Mouse (Mus musculus) liver, embryonic 16.5 days (tissue): ENCODE measurements at regions not wholly inside any gene's neighbourhood (a gene's known extent, or its start where the extent isn't known, plus 50 kb on each side); places are given as distances from the start of the nearest gene placed in this dataset.
A peak's percentile ranks its signal among the peaks of the same experiment; 100 is the strongest.

ENCODE experiments used
- ATAC-seq: fragments of 200-750 bp; cut with Nextera tagmentation; 2 replicates; pipeline ENCODE4 v1.8.0; 2017; ENCODE audit warnings: low read depth, mild to moderate bottlenecking, moderate number of reproducible peaks, moderate library complexity
- H3K27ac ChIP-seq: fragments of 300-500 bp; sonication (generic); 2 replicates; pipeline ENCODE4 v1.5.1; 2014; ENCODE audit warnings: mild to moderate bottlenecking, low read length
- H3K27me3 ChIP-seq: fragments of 300-500 bp; sonication (generic); 2 replicates; pipeline ENCODE4 v1.6.1; 2014; ENCODE audit warnings: low read depth, low read length, mixed read lengths; ENCODE audit not compliant: control insufficient read depth, insufficient read depth
- H3K36me3 ChIP-seq: fragments of 300-500 bp; sonication (generic); 2 replicates; pipeline ENCODE4 v1.6.1; 2014; ENCODE audit warnings: mild to moderate bottlenecking; ENCODE audit not compliant: control insufficient read depth, insufficient read depth
- H3K4me1 ChIP-seq: fragments of 300-500 bp; sonication (generic); 2 replicates; pipeline ENCODE4 v1.6.1; 2014; ENCODE audit warnings: low read depth, low read length, mixed read lengths; ENCODE audit not compliant: control insufficient read depth
- H3K4me2 ChIP-seq: fragments of 300-500 bp; sonication (generic); 2 replicates; pipeline ENCODE4 v1.6.1; 2014; ENCODE audit warnings: low read depth, low read length, mixed read lengths
- H3K4me3 ChIP-seq: fragments of 300-500 bp; sonication (generic); 2 replicates; pipeline ENCODE4 v1.5.1; 2014; ENCODE audit warnings: low read depth, mild to moderate bottlenecking, low read length
- H3K9ac ChIP-seq: fragments of 300-500 bp; sonication (generic); 2 replicates; pipeline ENCODE4 v1.6.1; 2014; ENCODE audit warnings: low read depth, low read length
- H3K9me3 ChIP-seq: fragments of 300-500 bp; sonication (generic); replicated peaks from 2 replicates; pipeline ENCODE4 v1.6.1; 2016; ENCODE audit warnings: low read length; ENCODE audit not compliant: control insufficient read depth
- WGBS: fragments of 180-500 bp; shearing (Covaris S2); extraction: QIAGEN DNeasy Blood & Tissue Kit; methylation state at CpG from one replicate; pipeline ENCODE4 v1.1.7; 2014; ENCODE audit not compliant: insufficient replicate concordance; 5-methylcytosine and 5-hydroxymethylcytosine counted together

DNA sequence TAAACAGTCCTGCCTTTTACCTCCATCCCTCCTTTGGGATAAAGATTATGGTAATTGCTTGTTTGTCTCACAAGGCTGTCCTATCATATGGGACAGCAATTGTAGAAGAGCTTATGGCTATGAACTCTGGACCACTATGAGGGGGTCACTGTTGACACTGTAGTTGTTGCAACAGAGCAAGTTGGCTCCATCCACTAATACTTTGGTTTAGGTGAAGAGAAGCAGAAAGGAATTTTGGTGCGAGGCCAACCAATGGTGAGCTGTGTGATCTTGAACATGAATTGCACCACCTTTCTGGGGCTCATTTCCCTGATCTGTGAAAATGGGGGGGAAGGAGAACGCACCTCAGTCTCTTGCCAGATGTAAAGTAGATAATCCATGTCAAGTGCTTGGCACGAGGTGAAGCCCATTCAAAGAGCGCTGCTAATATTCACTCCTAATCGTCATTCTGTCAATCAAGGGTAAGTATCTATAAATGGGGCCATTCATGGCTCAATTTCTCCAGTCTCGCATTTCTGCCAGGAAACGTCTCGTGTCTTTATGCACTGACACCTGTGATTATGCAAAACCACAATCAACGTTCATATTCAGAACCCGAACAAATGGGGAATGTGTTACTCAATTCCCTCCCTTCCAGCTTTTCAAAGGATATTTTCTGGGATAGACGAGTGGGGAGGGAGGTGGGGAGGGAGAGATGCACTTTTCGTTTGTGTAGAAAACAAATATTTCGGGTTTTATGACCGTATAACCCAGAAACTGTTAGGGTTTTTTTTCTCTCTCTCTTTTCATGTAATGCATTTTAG lies 133.3 kb upstream of the Jun start:
- no peak overlapping the region for H3K4me3 ChIP-seq
- H3K27me3 ChIP-seq, result no peaks in the 10 kb centered on the region
- no peak overlapping the region for H3K27ac ChIP-seq
- no peak overlapping the region for H3K9ac ChIP-seq
- H3K4me2 ChIP-seq, result no peak overlapping the region
- H3K4me1 ChIP-seq, result no peaks in the 10 kb centered on the region
- 56% methylated on average over 14 of the region's 14 CpGs for WGBS
- no peaks in the 10 kb centered on the region for H3K9me3 ChIP-seq
- H3K36me3 ChIP-seq, result no peaks in the 10 kb centered on the region
- peak; percentile 70 for ATAC-seq

DNA sequence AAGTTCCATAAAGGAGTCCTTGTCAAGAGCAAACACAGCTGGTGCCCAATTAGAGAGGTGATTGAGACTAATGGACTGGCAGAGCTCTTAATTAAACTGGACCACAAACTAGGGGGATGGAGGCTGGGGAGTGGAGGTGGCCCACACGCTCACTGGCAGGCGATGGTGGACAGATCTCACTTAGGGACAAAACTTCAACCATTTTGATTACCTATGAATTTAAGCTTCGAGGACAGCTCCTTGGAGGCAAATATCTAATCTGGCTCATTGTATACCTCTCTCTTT lies 133.8 kb upstream of the Jun start:
- Histone ChIP-seq H3K27me3 (no peaks in the 10 kb centered on the region), H3K4me2 (no peak overlapping the region), H3K9me3 (no peaks in the 10 kb centered on the region), H3K4me3 (no peak overlapping the region), H3K27ac (no peak overlapping the region), H3K36me3 (no peaks in the 10 kb centered on the region), H3K9ac (no peak overlapping the region), H3K4me1 (no peaks in the 10 kb centered on the region)
- WGBS, result 78% methylated on average over 3 of the region's 3 CpGs
- no peak for ATAC-seq

DNA sequence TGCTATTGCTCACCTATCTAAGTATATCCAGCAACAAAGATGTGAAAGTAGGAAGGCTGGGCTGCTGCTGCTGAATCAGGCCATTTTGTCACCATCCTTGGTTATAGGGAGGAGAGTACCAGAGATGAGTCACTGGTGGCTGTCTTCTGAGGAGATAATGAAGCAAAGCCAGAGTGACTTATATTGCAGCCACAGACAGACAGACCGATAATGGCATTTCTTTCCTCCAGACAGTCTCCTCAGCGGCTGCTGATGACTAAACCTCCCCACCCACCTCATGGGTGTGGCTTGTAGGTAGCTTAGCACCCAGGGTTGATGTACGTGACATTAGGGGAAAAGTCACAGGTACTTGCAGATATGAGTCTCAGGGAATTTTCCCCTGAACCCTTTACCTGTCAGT lies 136.1 kb upstream of the Jun start:
- no peaks in the 10 kb centered on the region for H3K9me3 ChIP-seq
- H3K36me3 ChIP-seq, result no peaks in the 10 kb centered on the region
- ATAC-seq, result no peak
- H3K9ac ChIP-seq, result no peak overlapping the region
- H3K27me3 ChIP-seq, result no peaks in the 10 kb centered on the region
- no peak overlapping the region for H3K4me3 ChIP-seq
- H3K4me1 ChIP-seq, result no peaks in the 10 kb centered on the region; the same call in none of the 2 replicates
- WGBS, result 44% methylated on average over 3 of the region's 3 CpGs
- H3K27ac ChIP-seq, result no peak overlapping the region
- H3K4me2 ChIP-seq, result no peak overlapping the region

DNA sequence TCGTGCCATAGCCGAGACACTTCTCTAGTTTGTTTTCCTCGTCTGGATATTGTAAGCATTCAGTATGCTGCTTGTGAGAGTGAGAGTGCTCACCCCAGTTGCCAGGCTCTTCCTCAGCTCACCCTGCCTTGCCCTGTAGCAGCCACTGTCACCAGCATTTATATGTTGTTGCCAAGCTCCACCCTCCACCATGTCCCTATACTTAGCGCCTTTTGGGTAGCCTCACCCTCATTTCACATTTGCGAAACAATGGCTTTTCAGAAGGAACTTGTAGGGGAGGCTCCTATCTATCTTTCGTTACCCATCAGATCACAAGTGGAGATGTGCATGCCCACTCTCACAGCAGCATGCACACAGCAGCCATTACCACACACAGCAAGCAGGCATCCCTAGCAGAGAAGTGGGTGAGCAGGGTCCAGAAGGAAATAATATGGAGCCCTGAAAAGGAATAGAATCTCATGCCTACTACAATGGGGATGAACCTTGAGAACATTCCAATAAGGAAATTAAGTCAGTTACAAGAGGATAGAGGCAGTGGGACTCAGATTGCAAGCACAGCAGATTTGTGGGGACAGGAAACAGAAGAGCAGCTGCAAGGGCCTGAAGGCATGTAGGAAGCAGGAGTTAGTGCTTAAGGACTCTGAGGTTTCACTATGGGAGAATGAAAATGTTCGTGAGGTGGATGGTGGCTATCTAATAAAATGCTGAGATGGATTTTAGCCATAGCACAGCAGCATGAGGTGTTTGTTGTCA lies 139.8 kb upstream of the Jun start:
- H3K27ac ChIP-seq, result no peak overlapping the region
- no peak for ATAC-seq
- H3K4me2 ChIP-seq, result no peak overlapping the region

DNA sequence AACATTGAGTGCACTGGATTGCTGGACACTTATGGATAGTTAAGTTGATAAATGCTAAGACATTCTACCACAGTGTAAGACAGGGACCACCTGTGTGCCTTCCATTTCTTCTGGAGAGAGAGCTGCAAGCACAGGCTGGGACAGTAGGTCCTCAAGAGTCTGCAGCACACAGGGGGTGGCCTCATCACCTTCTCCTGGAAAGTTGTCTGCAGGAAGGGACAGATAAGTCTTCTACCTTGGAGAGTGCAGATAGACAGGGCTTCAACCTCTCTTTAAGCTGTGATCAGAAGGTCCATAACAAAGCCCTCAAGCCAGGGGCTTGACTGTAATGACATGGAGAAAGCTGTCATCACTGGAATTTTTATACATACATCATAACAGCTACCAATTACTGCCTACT lies 140.5 kb upstream of the Jun start:
- Histone ChIP-seq H3K36me3 (no peaks in the 10 kb centered on the region), H3K4me3 (no peak overlapping the region), H3K4me2 (no peak overlapping the region), H3K9me3 (no peaks in the 10 kb centered on the region), H3K27me3 (no peaks in the 10 kb centered on the region), H3K9ac (no peak overlapping the region), H3K27ac (no peak overlapping the region), H3K4me1 (peaks cover 3% of the 10 kb centered on the region)
- ATAC-seq, result no peak

More for the DNA sequence above, 139.8 kb upstream of the Jun start:
- H3K9me3 ChIP-seq, result no peaks in the 10 kb centered on the region
- H3K27me3 ChIP-seq, result no peaks in the 10 kb centered on the region
- H3K4me3 ChIP-seq, result no peak overlapping the region
- H3K9ac ChIP-seq, result no peak overlapping the region
- 67% methylated on average over 7 of the region's 7 CpGs for WGBS
- peaks cover 3% of the 10 kb centered on the region for H3K4me1 ChIP-seq
- no peaks in the 10 kb centered on the region for H3K36me3 ChIP-seq

DNA sequence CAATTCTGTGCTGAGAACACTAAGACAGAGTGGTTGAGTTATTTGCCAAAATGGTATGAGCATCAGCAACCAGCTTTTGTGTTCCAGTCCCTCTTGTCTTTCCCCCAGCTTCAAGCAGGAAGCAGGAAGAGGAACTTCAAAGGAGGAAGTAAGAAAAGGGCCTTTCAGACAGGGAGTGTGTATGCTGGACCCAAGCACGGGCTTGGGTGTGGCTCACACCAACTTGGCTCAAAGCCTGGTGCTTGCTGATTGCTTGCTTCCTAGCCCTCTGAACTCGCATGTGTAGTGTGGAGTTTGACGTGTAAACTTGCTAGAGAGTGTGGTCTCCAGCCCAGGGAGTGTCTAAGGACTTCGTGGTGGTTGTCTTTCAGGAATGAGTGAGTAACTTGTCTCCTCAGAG lies 141.0 kb upstream of the Jun start:
- WGBS, result 8% methylated on average over 4 of the region's 4 CpGs

DNA sequence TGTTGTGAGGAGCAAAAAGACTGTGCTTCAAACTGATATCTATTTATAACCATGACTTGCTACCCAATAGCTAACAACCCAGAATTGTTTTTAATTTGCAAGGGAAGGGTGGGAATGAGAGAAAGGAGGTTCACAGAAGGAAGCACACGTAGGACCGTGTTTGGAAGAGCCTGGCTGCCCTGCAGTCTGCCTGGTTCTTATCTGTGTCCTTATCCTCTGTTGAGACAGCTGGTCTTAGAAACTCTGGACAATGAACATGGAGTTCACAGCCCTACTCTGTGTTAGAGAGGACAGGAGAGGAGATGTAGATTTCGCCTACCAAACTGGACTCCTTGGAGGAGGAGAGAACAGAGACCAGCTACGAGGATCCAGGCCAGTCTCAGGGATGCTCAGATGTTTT lies 141.5 kb upstream of the Jun start:
- ATAC-seq, result no peak
- Histone ChIP-seq H3K4me1 (peaks cover 3% of the 10 kb centered on the region), H3K4me2 (no peak overlapping the region), H3K27ac (no peak overlapping the region), H3K4me3 (no peak overlapping the region), H3K9ac (no peak overlapping the region), H3K9me3 (no peaks in the 10 kb centered on the region), H3K36me3 (no peaks in the 10 kb centered on the region), H3K27me3 (no peaks in the 10 kb centered on the region)
- 59% methylated on average over 4 of the region's 4 CpGs for WGBS

More for the DNA sequence above, 141.0 kb upstream of the Jun start:
- Histone ChIP-seq H3K27ac (no peak overlapping the region), H3K4me3 (no peak overlapping the region), H3K9ac (no peak overlapping the region), H3K4me2 (no peak overlapping the region), H3K4me1 (peaks cover 3% of the 10 kb centered on the region), H3K36me3 (no peaks in the 10 kb centered on the region), H3K27me3 (no peaks in the 10 kb centered on the region), H3K9me3 (no peaks in the 10 kb centered on the region)
- peak; percentile 78 for ATAC-seq

DNA sequence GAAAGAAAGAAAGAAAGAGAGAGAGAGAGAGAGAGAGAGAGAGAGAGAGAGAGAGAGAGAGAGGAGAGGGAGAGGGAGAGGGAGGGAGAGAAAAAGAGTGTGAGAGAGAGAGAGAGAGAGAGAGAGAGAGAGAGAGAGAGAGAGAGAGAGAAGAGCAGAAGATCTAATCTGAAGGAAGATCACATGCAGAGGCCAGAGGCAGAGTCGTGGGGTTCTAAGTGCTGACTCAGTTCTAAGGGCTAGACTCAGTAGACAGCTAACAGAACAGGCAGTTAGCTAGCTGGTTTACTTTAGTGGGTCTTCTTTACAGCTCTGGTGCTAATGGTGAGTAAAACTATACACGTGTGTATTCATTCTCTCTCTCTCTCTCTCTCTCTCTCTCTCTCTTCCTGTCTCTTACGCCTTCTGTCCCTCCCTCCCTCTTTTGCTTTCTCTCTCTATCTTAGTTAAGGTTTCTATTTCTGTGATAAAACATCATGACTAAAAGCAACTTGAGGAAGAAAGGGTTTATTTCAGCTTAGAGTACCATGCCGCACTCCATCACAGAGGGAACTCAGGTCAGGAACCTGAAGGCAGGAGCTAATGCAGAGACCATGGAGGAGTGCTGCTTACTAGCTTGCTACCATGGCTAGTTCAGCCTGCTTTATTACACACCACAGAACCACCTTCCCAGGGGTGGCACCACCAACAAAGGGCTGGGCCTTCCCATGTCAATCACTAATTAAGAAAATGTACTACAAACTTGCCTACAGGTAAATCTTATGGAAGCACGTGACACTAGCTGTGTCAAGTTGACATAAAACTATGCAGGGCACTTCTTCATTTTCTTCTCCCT lies 142.8 kb upstream of the Jun start:
- Histone ChIP-seq H3K9me3 (no peaks in the 10 kb centered on the region), H3K36me3 (no peaks in the 10 kb centered on the region), H3K4me1 (peaks cover 3% of the 10 kb centered on the region), H3K27ac (no peak overlapping the region), H3K4me2 (no peak overlapping the region), H3K4me3 (no peak overlapping the region), H3K9ac (no peak overlapping the region), H3K27me3 (no peaks in the 10 kb centered on the region)
- 52% methylated on average over 5 of the region's 5 CpGs for WGBS
- ATAC-seq, result no peak

DNA sequence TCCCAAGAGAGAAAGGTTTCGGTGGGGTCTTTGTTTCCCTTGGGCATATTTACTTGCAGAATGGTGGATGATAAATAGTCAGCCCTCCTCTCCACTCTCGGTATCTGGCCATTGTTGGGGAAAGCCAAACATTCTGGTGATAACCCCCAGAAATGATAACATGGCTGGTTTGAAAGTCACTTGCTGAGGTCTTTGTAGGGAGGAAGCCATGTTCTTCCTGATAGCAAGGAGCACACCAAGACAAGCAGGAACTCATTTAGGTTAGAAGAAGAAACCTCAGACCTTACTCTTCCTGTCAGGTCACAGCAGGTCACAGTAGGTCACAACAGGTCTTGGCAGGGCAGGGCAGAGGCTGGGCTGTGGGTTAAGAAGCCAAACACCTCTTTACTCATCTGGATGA lies 144.1 kb upstream of the Jun start:
- H3K9me3 ChIP-seq, result no peaks in the 10 kb centered on the region
- no peak overlapping the region for H3K4me2 ChIP-seq
- H3K9ac ChIP-seq, result no peak overlapping the region
- H3K4me3 ChIP-seq, result no peak overlapping the region
- H3K27ac ChIP-seq, result no peak overlapping the region
- 17% methylated on average over 2 of the region's 2 CpGs for WGBS
- ATAC-seq, result no peak
- H3K27me3 ChIP-seq, result no peaks in the 10 kb centered on the region
- peaks cover 3% of the 10 kb centered on the region for H3K4me1 ChIP-seq
- no peaks in the 10 kb centered on the region for H3K36me3 ChIP-seq
